Mouse (Mus musculus): ENCODE results near the gene Egfl6. TPM values are rescaled to one million over a fixed set of nuclear protein-coding genes. Genes with fewer than 3 reads are reported as not detected.

The Egfl6 gene
- total and polyA plus RNA-seq, 3 experiments, result 0.04 TPM; not detected in 2

DNA sequence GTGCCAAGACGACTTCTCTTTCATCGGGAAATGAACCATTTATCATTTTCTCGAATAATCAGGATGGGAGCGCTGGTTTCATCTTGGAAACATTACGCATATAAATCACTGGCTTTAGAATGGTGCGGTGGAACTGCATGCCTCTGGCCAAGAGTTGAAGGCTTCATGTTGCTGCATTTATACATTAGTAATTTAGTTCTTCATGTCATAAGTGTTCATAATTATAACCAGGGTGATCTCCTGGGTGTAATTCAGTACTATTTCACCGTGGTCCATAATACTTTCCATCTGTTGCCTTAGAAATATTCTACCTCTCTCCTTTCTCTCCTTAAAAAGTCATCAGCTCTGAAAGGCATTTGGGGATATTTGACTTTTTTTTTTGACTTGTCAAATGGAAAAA is 29.7 kb upstream of the Egfl6 start:
- Histone ChIP-seq H3K27me3 (replicated peaks) (no peaks in the 10 kb centered on the region), H3K4me2 (ENCODE audit: insufficient read depth, low read depth, poor library complexity, severe bottlenecking) (no peak overlapping the region), H3K36me3 (replicated peaks in 1 of 2; ENCODE audit: control insufficient read depth in 1 of 2, insufficient read depth in 1 of 2, low read length in 1 of 2) (no peaks in the 10 kb centered on the region), H3K4me3 (replicated peaks in 1 of 3; ENCODE audit: low read depth in 2 of 3, low read length in 2 of 3, poor library complexity in 1 of 3) (no peak overlapping the region), H3K27ac (ENCODE audit: insufficient read depth, low read depth) (no peak overlapping the region), H3K4me1 (ENCODE audit: control insufficient read depth in 1 of 2, insufficient read depth in 2 of 2) (peaks cover 2 to 6% of the 10 kb centered on the region in 2 experiments; a peak in 1 of 4 replicates), H3K79me2 (replicated peaks; ENCODE audit: control insufficient read depth, extremely low read depth, insufficient read depth, poor library complexity, severe bottlenecking) (no peaks in the 10 kb centered on the region), H3K9me3 (replicated peaks; ENCODE audit: low read length) (no peaks in the 10 kb centered on the region), H3K9ac (ENCODE audit: insufficient read depth, low read depth) (no peak overlapping the region)
- no peak for DNase-seq (ENCODE audit: extremely low read depth)
- TF ChIP-seq JUN (IDR thresholded peaks at IDR 0.05; ENCODE audit: insufficient read depth, low read depth, low read length) (no peak), MYC (IDR thresholded peaks at IDR 0.05; ENCODE audit: low read depth, low read length) (no peak), JUND (conservative IDR thresholded peaks at IDR 0.05; ENCODE audit: low read depth, low read length) (no peak), SIN3A (IDR thresholded peaks at IDR 0.05; ENCODE audit: low read length) (no peak), NELFE (IDR thresholded peaks at IDR 0.05; ENCODE audit: low read depth, low read length) (no peak), ETS1 (conservative IDR thresholded peaks at IDR 0.05; ENCODE audit: low read depth, low read length) (no peak), TBP (conservative IDR thresholded peaks at IDR 0.05; ENCODE audit: low read depth, low read length) (no peak), ELF1 (IDR thresholded peaks at IDR 0.05; ENCODE audit: low read depth, low read length) (no peak), ZC3H11A (IDR thresholded peaks at IDR 0.05; ENCODE audit: low read depth, low read length) (no peak), CHD1 (IDR thresholded peaks at IDR 0.05; ENCODE audit: low read depth, low read length) (no peak)
- in situ Hi-C loops (cut with MboI; ENCODE audit: low pct_ligation_motif_present, low pct_unique_long_range_greater_than_20kb, low sequenced_read_pairs) (no loop called here), dilution Hi-C loops (cut with MboI; ENCODE audit: extremely low pct_ligation_motif_present, extremely low pct_unique_long_range_greater_than_20kb, low sequenced_read_pairs) (no loop called here)

DNA sequence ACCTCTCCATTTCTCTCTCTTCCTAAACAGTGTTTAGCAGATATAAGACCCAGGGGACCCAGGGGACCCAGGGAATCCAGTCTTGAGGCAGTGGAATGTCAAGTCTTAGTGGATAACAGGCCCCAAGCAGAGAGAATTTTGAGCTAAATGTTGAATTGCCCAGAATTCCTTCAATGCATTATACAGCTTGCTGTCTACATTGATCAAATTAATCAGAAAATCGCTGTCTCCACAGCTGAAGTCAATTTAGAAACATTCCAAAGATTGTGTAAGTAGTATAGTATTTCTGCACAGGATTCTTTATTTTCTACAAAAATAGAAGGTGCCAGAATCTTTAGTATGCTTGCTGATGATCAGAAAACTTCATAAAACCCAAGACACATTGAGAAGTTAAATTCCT is 9.4 kb downstream of the Egfl6 start:
- H3K27me3 ChIP-seq (replicated peaks), result no peaks in the 10 kb centered on the region
- in situ Hi-C loops (cut with MboI; ENCODE audit: low pct_ligation_motif_present, low pct_unique_long_range_greater_than_20kb, low sequenced_read_pairs) (no loop called here), dilution Hi-C loops (cut with MboI; ENCODE audit: extremely low pct_ligation_motif_present, extremely low pct_unique_long_range_greater_than_20kb, low sequenced_read_pairs) (no loop called here)
- H3K4me1 ChIP-seq (ENCODE audit: control insufficient read depth in 1 of 2, insufficient read depth in 2 of 2), result no peaks in the 10 kb centered on the region
- H3K9ac ChIP-seq (ENCODE audit: insufficient read depth, low read depth), result no peak overlapping the region
- no peak for DNase-seq (ENCODE audit: extremely low read depth)
- TF ChIP-seq MAZ (IDR thresholded peaks at IDR 0.05; ENCODE audit: low read depth, low read length) (no peak), MYC (IDR thresholded peaks at IDR 0.05; ENCODE audit: low read depth, low read length) (no peak), RAD21 (IDR thresholded peaks at IDR 0.05; ENCODE audit: low read depth, low read length) (no peak), ZMIZ1 (IDR thresholded peaks at IDR 0.05; ENCODE audit: low read depth, low read length) (no peak), EP300 (IDR thresholded peaks at IDR 0.05; ENCODE audit: low read length) (no peak), SIN3A (IDR thresholded peaks at IDR 0.05; ENCODE audit: low read length) (no peak), GABPA (IDR thresholded peaks at IDR 0.05; ENCODE audit: insufficient replicate concordance, low read depth, low read length) (no peak), MAFK (IDR thresholded peaks at IDR 0.05; ENCODE audit: insufficient replicate concordance, low read length) (no peak), UBTF (IDR thresholded peaks at IDR 0.05; ENCODE audit: low read depth, low read length) (no peak), CHD2 (IDR thresholded peaks at IDR 0.05; ENCODE audit: low read length) (no peak), NRF1 (IDR thresholded peaks at IDR 0.05; ENCODE audit: low read depth, low read length) (no peak), USF2 (conservative IDR thresholded peaks at IDR 0.05; ENCODE audit: low read depth, low read length) (no peak), MEF2A (IDR thresholded peaks at IDR 0.05; ENCODE audit: borderline replicate concordance, low read depth, low read length) (no peak), ELF1 (IDR thresholded peaks at IDR 0.05; ENCODE audit: low read depth, low read length) (no peak), JUND (conservative IDR thresholded peaks at IDR 0.05; ENCODE audit: low read depth, low read length) (no peak), HCFC1 (IDR thresholded peaks at IDR 0.05; ENCODE audit: low read depth, low read length) (no peak), SMC3 (IDR thresholded peaks at IDR 0.05; ENCODE audit: low read depth, low read length) (no peak), KAT2A (IDR thresholded peaks at IDR 0.05; ENCODE audit: insufficient replicate concordance, low read length) (no peak), CTCF (conservative IDR thresholded peaks at IDR 0.05 in 1 of 2, IDR thresholded peaks at IDR 0.05 in 1 of 2; ENCODE audit: low read depth in 2 of 2, low read length in 2 of 2) (no peak)
- no peaks in the 10 kb centered on the region for H3K79me2 ChIP-seq (replicated peaks; ENCODE audit: control insufficient read depth, extremely low read depth, insufficient read depth, poor library complexity, severe bottlenecking)
- no peaks in the 10 kb centered on the region for H3K9me3 ChIP-seq (replicated peaks; ENCODE audit: low read length)
- no peak overlapping the region for H3K4me2 ChIP-seq (ENCODE audit: insufficient read depth, low read depth, poor library complexity, severe bottlenecking)
- H3K27ac ChIP-seq (ENCODE audit: insufficient read depth, low read depth), result no peak overlapping the region
- H3K36me3 ChIP-seq (replicated peaks in 1 of 2; ENCODE audit: control insufficient read depth in 1 of 2, insufficient read depth in 1 of 2, low read length in 1 of 2), result no peaks in the 10 kb centered on the region
- no peak overlapping the region for H3K4me3 ChIP-seq (replicated peaks in 1 of 3; ENCODE audit: low read depth in 2 of 3, low read length in 2 of 3, poor library complexity in 1 of 3)
